Mouse (Mus musculus) urinary bladder, adult 2 months (tissue): ENCODE data around the gene Eif1ax. TPM values are rescaled to one million over a fixed set of nuclear protein-coding genes. Genes with fewer than 3 reads are reported as not detected.
A peak's percentile ranks its signal among the peaks of the same experiment; 100 is the strongest.
"Not testable (repeated sequence)": the region's sequence is repeated elsewhere in the genome, so short reads cannot be mapped to it uniquely, and the experiment has no call there.

Source experiments
- DNase-seq: peaks from one replicate; pipeline ENCODE4 v3.0.0; 2022; ENCODE audit warnings: low spot score
- polyA plus RNA-seq: library from polyadenylated mRNA; depleted of rRNA; stranded (reverse); fragments of >200 nt; gene quantifications from 2 replicates; pipeline ENCODE4 v1.2.3, GENCODE M21; 2012; rRNA removed

Eif1ax gene
- polyA plus RNA-seq, result 44.5 and 61.5 TPM in 2 replicates

- peak; percentile 51 for DNase-seq
Observed at GRCm38 (mm10) chrX:159371831-159372752, at the start of gene Eif1ax. Gene Eif1ax, plus strand, starts transcription at chrX:159372178.

- no peak for DNase-seq
Observed at GRCm38 (mm10) chrX:159364506-159364905, 7.5 kb upstream of the Eif1ax start.

GRCm38 (mm10) chrX:159372753-159373144, 771 bp downstream of the Eif1ax start:
- no peak for DNase-seq

- DNase-seq, result no peak
Observed at GRCm38 (mm10) chrX:159387105-159387504, 15.1 kb downstream of the Eif1ax start.

- no peak for DNase-seq
Observed at GRCm38 (mm10) chrX:159388953-159389352, 17.0 kb downstream of the Eif1ax start.

- DNase-seq, result no peak
Observed at GRCm38 (mm10) chrX:159390347-159390962, 18.5 kb downstream of the Eif1ax start.

GRCm38 (mm10) chrX:159391239-159391638, 19.3 kb downstream of the Eif1ax start:
- DNase-seq, result no peak

GRCm38 (mm10) chrX:159409253-159409652, 37.3 kb downstream of the Eif1ax start:
- no peak for DNase-seq

GRCm38 (mm10) chrX:159414130-159414828, 42.3 kb downstream of the Eif1ax start, which contains the start of gene Map7d2:
Gene Map7d2, plus strand, starts transcription at chrX:159414572.
- no peak for DNase-seq

- no peak for DNase-seq
Observed at GRCm38 (mm10) chrX:159414829-159415673, 43.1 kb downstream of the Eif1ax start.

- DNase-seq, result not testable (repeated sequence)
Observed at GRCm38 (mm10) chrX:159430507-159430906, 58.5 kb downstream of the Eif1ax start.

Other genes starting within 250 kb of the Eif1ax start
- 18.9 and 22.7 TPM in 2 replicates for gene Rps6ka3, start 161.9 kb upstream of the Eif1ax start, polyA plus RNA-seq
- gene Map7d2, start 42.4 kb downstream of the Eif1ax start, polyA plus RNA-seq, result 0.21 and 0.28 TPM in 2 replicates
- gene Bclaf3, start 154.5 kb downstream of the Eif1ax start, polyA plus RNA-seq, result 10.3 and 13.5 TPM in 2 replicates